Mouse (Mus musculus) myocyte (in vitro differentiated cells): ENCODE data around the gene Cnot3.

Source experiments
- CEBPB ChIP-seq: IDR thresholded peaks from 2 replicates; pipeline ENCODE4 v1.6.1; 2011; ENCODE audit warnings: mild to moderate bottlenecking, moderate library complexity; ENCODE audit not compliant: poor library complexity, insufficient read depth, severe bottlenecking
- E2F4 ChIP-seq: IDR thresholded peaks from one replicate; pipeline ENCODE4 v1.6.1; 2011; ENCODE audit warnings: mild to moderate bottlenecking, control low read depth, moderate library complexity; ENCODE audit not compliant: insufficient read depth
- MAX ChIP-seq: IDR thresholded peaks from one replicate; pipeline ENCODE4 v1.6.1; 2011; ENCODE audit warnings: low read depth, mild to moderate bottlenecking, control low read depth
- MYOD1 ChIP-seq, 3 experiments: IDR thresholded peaks; one replicate each; pipeline ENCODE4 v1.6.1; 2011; ENCODE audit warnings: control low read depth in 2 of 3, low read depth in 2 of 3, mild to moderate bottlenecking in 2 of 3, moderate library complexity in 1 of 3; ENCODE audit not compliant: insufficient read length in 2 of 3, control insufficient read depth in 1 of 3
- MYOG ChIP-seq, 3 experiments: IDR thresholded peaks; one replicate each; pipeline ENCODE4 v1.6.1; 2011; ENCODE audit warnings: control low read depth in 2 of 3, low read depth in 2 of 3, mild to moderate bottlenecking in 2 of 3; ENCODE audit not compliant: insufficient read length in 2 of 3, control insufficient read depth in 1 of 3, insufficient read depth in 1 of 3
- POLR2A ChIP-seq: IDR thresholded peaks from one replicate; pipeline ENCODE4 v1.6.1; 2011; ENCODE audit warnings: low read depth, mild to moderate bottlenecking, control low read depth, moderate library complexity; ENCODE audit not compliant: insufficient read length
- POLR2AphosphoS2 ChIP-seq: IDR thresholded peaks from one replicate; pipeline ENCODE4 v1.6.1; 2011; ENCODE audit warnings: low read depth, control low read depth; ENCODE audit not compliant: insufficient read length
- REST ChIP-seq: IDR thresholded peaks from one replicate; pipeline ENCODE4 v1.6.1; 2011; ENCODE audit warnings: mild to moderate bottlenecking, control low read depth, moderate library complexity; ENCODE audit not compliant: insufficient read depth, insufficient read length
- SRF ChIP-seq: IDR thresholded peaks from one replicate; pipeline ENCODE4 v1.6.1; 2011; ENCODE audit warnings: low read depth; ENCODE audit not compliant: control insufficient read depth, insufficient read length
- TCF12 ChIP-seq: IDR thresholded peaks from one replicate; pipeline ENCODE4 v1.6.1; 2011; ENCODE audit warnings: mild to moderate bottlenecking, control low read depth; ENCODE audit not compliant: poor library complexity, insufficient read depth, severe bottlenecking
- TCF3 ChIP-seq: IDR thresholded peaks from one replicate; pipeline ENCODE4 v1.6.1; 2011; ENCODE audit warnings: low read depth, control low read depth; ENCODE audit not compliant: insufficient read length
- USF1 ChIP-seq: IDR thresholded peaks from one replicate; pipeline ENCODE4 v1.6.1; 2011; ENCODE audit warnings: low read depth, mild to moderate bottlenecking, control low read depth, moderate library complexity

DNA sequence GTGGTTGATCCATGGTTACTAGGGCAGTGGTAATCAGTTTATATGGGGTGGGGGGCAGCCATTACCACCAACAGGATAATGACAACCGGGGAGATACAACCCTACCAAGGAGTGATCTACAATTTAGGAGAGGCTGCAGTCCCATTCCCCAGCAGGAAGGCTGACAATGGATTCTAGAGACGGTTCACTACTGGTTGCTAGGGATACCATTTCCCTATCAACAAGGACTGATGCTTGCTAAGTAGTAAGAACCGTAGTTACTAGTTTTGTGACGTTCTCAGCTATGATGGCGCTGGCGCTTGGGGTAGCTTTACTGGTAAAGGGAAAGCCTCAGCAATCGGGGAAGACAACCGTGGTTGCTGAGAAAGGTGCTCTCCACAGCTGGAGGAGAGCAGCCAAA is 39.6 kb downstream of the Cnot3 start:
- no peak for TF ChIP-seq POLR2A
- no peak for TF ChIP-seq USF1
- no peak for TF ChIP-seq MAX
- TF ChIP-seq E2F4, result no peak
- no peak for TF ChIP-seq MYOG (IDR thresholded peaks at IDR 0.05; ENCODE audit: control insufficient read depth in 1 of 3, insufficient read depth in 1 of 3, insufficient read length in 2 of 3, low read depth in 2 of 3)
- TF ChIP-seq CEBPB, result no peak
- no peak for TF ChIP-seq MYOD1 (IDR thresholded peaks at IDR 0.05; ENCODE audit: control insufficient read depth in 1 of 3, insufficient read length in 2 of 3, low read depth in 2 of 3)
- no peak for TF ChIP-seq TCF3
- TF ChIP-seq REST, result no peak
- no peak for TF ChIP-seq SRF
- TF ChIP-seq TCF12, result no peak
- TF ChIP-seq POLR2AphosphoS2, result no peak
